Mouse (Mus musculus): Measurements from ENCODE around the gene Gm28044. TPM values are rescaled to one million over a fixed set of nuclear protein-coding genes. Genes with fewer than 3 reads are reported as not detected.
"Not testable (repeated sequence)": the region's sequence is repeated elsewhere in the genome, so short reads cannot be mapped to it uniquely, and the experiment has no call there.

The Gm28044 gene
- polyA plus RNA-seq (2012; rRNA removed) = not detected in 2 replicates

GRCm38 (mm10) chr13:67360131-67360744 is at the start of gene Gm28044, which contains the start of gene Zfp953:
Gene Gm28044 (minus strand): TSS chr13:67360536.
Gene Zfp953 (minus strand): TSS chr13:67360605.
- peak within 1 kb of the TSS; percentile 96 for H3K4me3 ChIP-seq (ENCODE audit: control insufficient read depth, low read depth, low read length)
- no peaks in the 10 kb centered on the region for H3K27me3 ChIP-seq (ENCODE audit: control insufficient read depth, insufficient read depth, low read length)
- H3K4me1 ChIP-seq (ENCODE audit: control insufficient read depth, insufficient read depth, low read length) = no peaks in the 10 kb centered on the region; the same call in 1 of the 2 replicates
- peak within 1 kb of the TSS; percentile 90 for H3K27ac ChIP-seq (ENCODE audit: control insufficient read depth, insufficient read depth, low read depth, low read length)
- TF ChIP-seq CTCF (IDR thresholded peaks at IDR 0.05; ENCODE audit: control insufficient read depth, insufficient read depth, insufficient replicate concordance, low read depth, low read length) (no peak), POLR2A (IDR thresholded peaks at IDR 0.05; ENCODE audit: control insufficient read depth, low read depth, low read length) (no peak)
- H3K36me3 ChIP-seq (ENCODE audit: control insufficient read depth, insufficient read depth, low read length) = no peaks in the 10 kb centered on the region

- H3K36me3 ChIP-seq (ENCODE audit: control insufficient read depth, insufficient read depth, low read length); H3K27me3 ChIP-seq (ENCODE audit: control insufficient read depth, insufficient read depth, low read length); H3K4me1 ChIP-seq (ENCODE audit: control insufficient read depth, insufficient read depth, low read length): not testable (repeated sequence)
- Histone ChIP-seq H3K27ac (ENCODE audit: control insufficient read depth, insufficient read depth, low read depth, low read length) (peak within 1 kb of the TSS; percentile 65; the same call in 1 of the 2 replicates), H3K4me3 (ENCODE audit: control insufficient read depth, low read depth, low read length) (peak within 1 kb of the TSS; percentile 89)
Observed at GRCm38 (mm10) chr13:67399183-67399903, 39.0 kb upstream of the Gm28044 start, which contains the start of gene Zfp429. Gene Zfp429 (minus strand): TSS chr13:67399819.

GRCm38 (mm10) chr13:67376255-67376654 is 15.9 kb upstream of the Gm28044 start:
- H3K27ac ChIP-seq (ENCODE audit: control insufficient read depth, insufficient read depth, low read depth, low read length); H3K4me3 ChIP-seq (ENCODE audit: control insufficient read depth, low read depth, low read length); H3K36me3 ChIP-seq (ENCODE audit: control insufficient read depth, insufficient read depth, low read length); H3K27me3 ChIP-seq (ENCODE audit: control insufficient read depth, insufficient read depth, low read length); H3K4me1 ChIP-seq (ENCODE audit: control insufficient read depth, insufficient read depth, low read length): not testable (repeated sequence)

GRCm38 (mm10) chr13:67375050-67375911 is 14.9 kb upstream of the Gm28044 start, which contains the start of the genes Gm28041 and Zfp456:
Gene Gm28041 (minus strand): TSS chr13:67375733.
Gene Zfp456 (minus strand): TSS chr13:67375810.
- H3K4me3 ChIP-seq (ENCODE audit: control insufficient read depth, low read depth, low read length) = peak within 1 kb of the TSS; percentile 85
- not testable (repeated sequence) for H3K27me3 ChIP-seq (ENCODE audit: control insufficient read depth, insufficient read depth, low read length); H3K27ac ChIP-seq (ENCODE audit: control insufficient read depth, insufficient read depth, low read depth, low read length); H3K36me3 ChIP-seq (ENCODE audit: control insufficient read depth, insufficient read depth, low read length); H3K4me1 ChIP-seq (ENCODE audit: control insufficient read depth, insufficient read depth, low read length)

GRCm38 (mm10) chr13:67351854-67352253 is 8.5 kb downstream of the Gm28044 start:
- Histone ChIP-seq H3K36me3 (ENCODE audit: control insufficient read depth, insufficient read depth, low read length) (no peaks in the 10 kb centered on the region), H3K27me3 (ENCODE audit: control insufficient read depth, insufficient read depth, low read length) (no peaks in the 10 kb centered on the region), H3K27ac (ENCODE audit: control insufficient read depth, insufficient read depth, low read depth, low read length) (no peak overlapping the region), H3K4me1 (ENCODE audit: control insufficient read depth, insufficient read depth, low read length) (no peaks in the 10 kb centered on the region), H3K4me3 (ENCODE audit: control insufficient read depth, low read depth, low read length) (no peak overlapping the region)
- no peak for TF ChIP-seq POLR2A (IDR thresholded peaks at IDR 0.05; ENCODE audit: control insufficient read depth, low read depth, low read length)

- Histone ChIP-seq H3K36me3 (ENCODE audit: control insufficient read depth, insufficient read depth, low read length) (no peaks in the 10 kb centered on the region), H3K27ac (ENCODE audit: control insufficient read depth, insufficient read depth, low read depth, low read length) (no peak overlapping the region), H3K4me1 (ENCODE audit: control insufficient read depth, insufficient read depth, low read length) (no peaks in the 10 kb centered on the region), H3K27me3 (ENCODE audit: control insufficient read depth, insufficient read depth, low read length) (no peaks in the 10 kb centered on the region), H3K4me3 (ENCODE audit: control insufficient read depth, low read depth, low read length) (no peak overlapping the region)
- TF ChIP-seq CTCF (IDR thresholded peaks at IDR 0.05; ENCODE audit: control insufficient read depth, insufficient read depth, insufficient replicate concordance, low read depth, low read length) = no peak
- no peak for TF ChIP-seq POLR2A (IDR thresholded peaks at IDR 0.05; ENCODE audit: control insufficient read depth, low read depth, low read length)
Observed at GRCm38 (mm10) chr13:67343422-67343821, 16.9 kb downstream of the Gm28044 start.

GRCm38 (mm10) chr13:67332877-67333276 is 27.5 kb downstream of the Gm28044 start:
- TF ChIP-seq CTCF (IDR thresholded peaks at IDR 0.05; ENCODE audit: control insufficient read depth, insufficient read depth, insufficient replicate concordance, low read depth, low read length) (no peak), POLR2A (IDR thresholded peaks at IDR 0.05; ENCODE audit: control insufficient read depth, low read depth, low read length) (no peak)
- Histone ChIP-seq H3K27me3 (ENCODE audit: control insufficient read depth, insufficient read depth, low read length) (no peaks in the 10 kb centered on the region), H3K4me3 (ENCODE audit: control insufficient read depth, low read depth, low read length) (no peak overlapping the region; the same call in 1 of the 2 replicates), H3K4me1 (ENCODE audit: control insufficient read depth, insufficient read depth, low read length) (peaks cover 10% of the 10 kb centered on the region), H3K36me3 (ENCODE audit: control insufficient read depth, insufficient read depth, low read length) (no peaks in the 10 kb centered on the region), H3K27ac (ENCODE audit: control insufficient read depth, insufficient read depth, low read depth, low read length) (no peak overlapping the region)
